Mouse (Mus musculus): Measurements from ENCODE around the gene Itprid1. TPM values are rescaled to one million over a fixed set of nuclear protein-coding genes. Genes with fewer than 3 reads are reported as not detected.

Gene Itprid1
- total RNA-seq, 2 experiments from 2014 or later, result 1.3 to 1.5 TPM

DNA sequence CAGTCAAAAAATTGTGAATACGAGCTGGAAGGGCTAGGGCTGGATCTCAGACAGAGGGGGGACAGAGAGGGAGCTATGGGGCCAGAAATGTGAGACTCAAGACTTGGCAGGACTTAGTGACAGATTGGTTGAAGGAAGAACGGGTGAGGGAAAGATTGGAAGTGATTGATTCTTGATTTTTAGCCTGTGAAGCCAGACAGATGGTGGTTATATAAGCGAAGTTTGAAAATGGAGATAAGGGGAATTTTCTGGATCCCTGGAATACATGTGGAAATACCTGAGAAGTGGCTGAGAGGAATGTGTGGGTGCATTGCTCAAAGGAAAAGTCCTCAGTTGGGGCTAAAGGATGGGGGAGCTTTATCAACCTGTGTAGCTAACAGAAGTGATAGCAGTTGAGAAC is 28.0 kb upstream of the Itprid1 start:
- TF ChIP-seq CTCF (IDR thresholded peaks at IDR 0.05), result no peak
- Histone ChIP-seq H3K4me3 (no peak overlapping the region), H3K27ac (peak overlapping the region; percentile 76)
- intact Hi-C loops (cut with DNase I), result loop anchor here (10.0 kb wide), 1 partner anchor 414 kb away; no protein-coding TSS in a partner anchor
- no peak for DNase-seq (ENCODE audit: extremely low spot score in 1 of 2, low spot score in 2 of 2)

DNA sequence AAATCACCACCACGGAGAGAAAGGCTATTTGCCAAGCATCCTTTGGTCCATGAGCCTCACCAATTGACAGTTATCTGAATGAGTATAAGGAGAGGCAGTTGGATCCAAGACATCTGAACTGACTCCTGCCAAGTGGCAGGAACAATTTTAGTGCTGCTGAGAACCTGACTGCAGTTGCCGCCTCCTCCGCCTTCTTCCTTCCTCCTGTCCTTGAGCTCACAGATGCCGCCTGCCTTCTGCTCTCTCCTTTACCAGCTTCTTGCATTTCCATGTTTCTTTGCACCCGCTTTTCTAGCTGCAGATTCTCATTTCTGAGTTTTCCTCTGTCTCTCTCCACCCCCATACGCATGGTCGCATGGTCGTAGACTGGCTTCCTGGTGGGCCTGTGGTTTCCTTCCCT is 25.5 kb upstream of the Itprid1 start:
- Histone ChIP-seq H3K4me3 (no peak overlapping the region), H3K27ac (peak overlapping the region; percentile 76)
- intact Hi-C loops (cut with DNase I), result loop anchor here (5.0 kb wide), 1 partner anchor 269 kb away; no protein-coding TSS in a partner anchor
- no peak; the same call in 1 of the 2 replicates for TF ChIP-seq CTCF (IDR thresholded peaks at IDR 0.05)
- peak; percentile 50 to 72 for DNase-seq (ENCODE audit: extremely low spot score in 1 of 2, low spot score in 2 of 2)

DNA sequence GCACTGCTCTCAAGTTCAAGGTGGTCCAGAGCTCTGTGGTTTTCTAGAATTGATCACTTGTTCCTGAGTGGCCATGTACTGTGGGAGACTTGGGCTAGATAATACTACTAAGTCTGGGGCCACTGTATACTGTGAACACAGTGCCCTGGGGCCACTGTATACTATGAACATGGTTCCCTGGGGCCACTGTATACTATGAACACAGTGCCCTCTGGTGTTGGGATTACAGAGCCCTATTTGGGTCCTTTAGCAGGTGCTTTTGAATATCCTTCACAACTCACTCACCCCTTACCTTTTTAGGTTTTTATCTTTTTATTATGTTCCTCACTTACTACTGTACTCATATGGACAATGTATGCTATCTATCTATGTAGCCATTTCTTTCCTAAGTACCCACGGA is 24.3 kb upstream of the Itprid1 start:
- DNase-seq (ENCODE audit: extremely low spot score in 1 of 2, low spot score in 2 of 2), result no peak
- H3K27ac ChIP-seq, result peak overlapping the region; percentile 73
- peak; percentile 44 for TF ChIP-seq CTCF (IDR thresholded peaks at IDR 0.05)
- intact Hi-C loops (cut with DNase I), result loop anchor here (5.0 kb wide), 1 partner anchor 270 kb away; no protein-coding TSS in a partner anchor
- no peak overlapping the region for H3K4me3 ChIP-seq

DNA sequence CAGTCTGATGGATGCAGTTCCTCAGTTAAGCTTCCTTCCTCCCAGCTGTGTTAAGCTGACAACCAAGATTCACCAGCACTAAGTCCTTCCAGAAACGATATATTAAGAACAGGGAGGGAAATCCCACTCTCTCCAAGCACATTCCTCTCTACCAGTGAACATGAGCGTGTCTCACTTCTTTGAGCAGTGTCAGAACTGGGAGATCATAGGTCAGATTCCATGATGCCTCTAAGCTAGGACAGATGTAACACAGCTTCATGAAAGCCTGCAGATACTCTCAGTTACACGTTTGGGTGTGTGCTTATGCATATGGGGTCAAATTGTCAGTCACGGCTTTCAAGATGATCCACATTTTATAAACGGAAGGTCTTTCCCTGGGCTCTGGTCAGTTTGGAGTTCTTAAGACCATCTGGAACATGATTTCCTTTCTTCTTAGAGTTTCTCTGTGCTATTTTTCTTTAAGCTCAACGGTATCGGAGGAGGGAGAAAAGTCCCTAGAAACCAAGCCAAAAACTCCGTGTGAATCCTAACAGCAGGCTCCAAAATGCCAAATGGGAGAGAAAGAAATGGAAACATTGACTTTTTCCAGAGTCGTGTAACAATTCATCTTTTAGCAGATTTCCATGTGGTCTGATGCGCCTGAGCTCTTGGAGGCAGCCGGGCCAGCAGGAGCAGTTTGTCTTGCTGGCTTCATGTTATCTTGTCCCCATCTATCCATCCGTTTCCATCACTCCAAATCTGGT is 22.3 kb upstream of the Itprid1 start:
- no peak for TF ChIP-seq CTCF (IDR thresholded peaks at IDR 0.05)
- Histone ChIP-seq H3K4me3 (no peak overlapping the region), H3K27ac (peak overlapping the region; percentile 87)
- intact Hi-C loops (cut with DNase I), result loop anchor here (2.0 to 5.0 kb wide), 2 partner anchors 134 to 272 kb away; partner anchors contain the start of gene Neurod6
- DNase-seq (ENCODE audit: extremely low spot score in 1 of 2, low spot score in 2 of 2), result no peak

DNA sequence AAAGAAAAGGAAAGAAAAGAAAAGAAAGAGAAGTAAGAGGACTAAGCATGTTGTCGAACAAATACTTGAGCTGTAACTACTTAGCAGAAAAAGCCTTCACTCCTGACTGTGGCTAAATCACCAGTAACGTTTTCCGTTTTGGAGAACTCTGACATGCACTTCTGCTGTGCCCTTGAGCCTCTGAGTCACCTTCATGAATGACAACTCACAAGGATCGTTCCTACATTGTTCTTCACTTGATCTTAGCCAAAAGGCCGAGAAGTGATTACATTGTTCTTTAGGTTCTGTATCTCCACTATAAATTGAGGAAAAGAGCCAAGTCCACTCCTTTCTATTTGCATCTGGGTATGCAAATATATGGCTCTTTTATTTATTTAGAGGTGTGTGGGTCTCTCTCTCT is 19.8 kb upstream of the Itprid1 start:
- H3K4me3 ChIP-seq, result no peak overlapping the region
- intact Hi-C loops (cut with DNase I), result no loop called here
- DNase-seq (ENCODE audit: extremely low spot score in 1 of 2, low spot score in 2 of 2), result no peak
- no peak for TF ChIP-seq CTCF (IDR thresholded peaks at IDR 0.05)
- H3K27ac ChIP-seq, result no peak overlapping the region

DNA sequence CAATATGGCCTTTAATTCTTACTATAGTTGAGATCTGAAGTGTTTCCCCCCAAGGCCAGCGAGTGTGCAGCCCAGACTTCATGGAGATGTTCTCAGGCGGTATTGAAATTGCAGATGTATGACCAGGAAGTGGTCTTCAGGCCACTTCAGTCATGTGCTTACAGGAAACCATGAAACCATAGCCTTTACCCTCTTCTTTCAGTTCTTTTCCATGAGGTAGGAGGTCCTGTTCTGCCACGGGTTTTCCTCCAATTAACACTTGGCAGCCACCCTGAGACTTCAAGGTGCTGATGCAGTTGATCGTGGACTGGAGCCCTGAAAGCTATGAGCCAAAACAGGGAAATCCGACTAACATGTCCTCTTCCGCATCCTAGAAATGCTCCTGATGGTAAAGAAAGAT is 7.0 kb upstream of the Itprid1 start:
- no peak overlapping the region for H3K4me3 ChIP-seq
- TF ChIP-seq CTCF (IDR thresholded peaks at IDR 0.05), result no peak
- intact Hi-C loops (cut with DNase I), result no loop called here
- no peak overlapping the region for H3K27ac ChIP-seq
- DNase-seq (ENCODE audit: extremely low spot score in 1 of 2, low spot score in 2 of 2), result no peak

DNA sequence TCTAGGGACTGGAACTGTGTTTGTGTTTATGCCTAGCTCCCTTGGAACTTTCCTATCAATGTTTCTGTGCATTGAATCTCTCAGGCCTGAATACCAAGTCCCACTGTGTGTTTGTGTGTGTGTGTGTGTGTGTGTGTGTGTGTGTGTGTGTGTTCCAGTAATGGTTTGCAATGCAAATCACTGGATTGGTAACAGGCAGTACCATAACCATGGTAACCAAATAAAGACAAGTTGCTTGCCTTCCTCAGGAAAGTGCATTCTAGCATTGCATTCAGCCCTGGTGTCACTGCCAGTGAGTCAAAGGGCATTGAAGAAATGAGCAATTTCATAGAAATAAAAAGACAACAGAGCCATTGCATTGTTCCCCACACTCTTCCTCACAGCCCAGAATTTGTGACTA is 15.9 kb downstream of the Itprid1 start:
- no peak for TF ChIP-seq CTCF (IDR thresholded peaks at IDR 0.05)
- intact Hi-C loops (cut with DNase I), result no loop called here
- Histone ChIP-seq H3K4me3 (no peak overlapping the region), H3K27ac (no peak overlapping the region)
- DNase-seq (ENCODE audit: extremely low spot score in 1 of 2, low spot score in 2 of 2), result no peak

DNA sequence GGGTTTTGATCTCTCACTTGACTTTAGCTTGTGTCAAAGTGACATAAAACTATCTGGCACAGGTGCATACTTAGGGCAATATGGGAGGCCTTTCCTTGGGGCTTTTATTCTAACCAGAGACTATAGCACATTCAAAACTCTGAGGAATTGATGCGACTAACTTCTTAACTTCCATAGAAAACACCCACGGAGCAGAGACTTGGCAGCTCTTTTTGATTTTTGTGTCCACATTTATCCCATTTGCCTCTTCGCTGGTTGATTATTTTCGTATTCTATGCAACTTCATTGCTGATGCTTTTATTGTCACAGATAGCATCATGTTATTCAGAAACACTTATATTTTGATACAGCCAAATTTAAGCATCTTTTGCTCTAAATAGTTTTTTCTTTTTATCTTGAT is 19.4 kb downstream of the Itprid1 start:
- Histone ChIP-seq H3K4me3 (no peak overlapping the region), H3K27ac (peak overlapping the region; percentile 11; the same call in 1 of the 2 replicates)
- DNase-seq (ENCODE audit: extremely low spot score in 1 of 2, low spot score in 2 of 2), result no peak
- no peak for TF ChIP-seq CTCF (IDR thresholded peaks at IDR 0.05)
- intact Hi-C loops (cut with DNase I), result no loop called here

DNA sequence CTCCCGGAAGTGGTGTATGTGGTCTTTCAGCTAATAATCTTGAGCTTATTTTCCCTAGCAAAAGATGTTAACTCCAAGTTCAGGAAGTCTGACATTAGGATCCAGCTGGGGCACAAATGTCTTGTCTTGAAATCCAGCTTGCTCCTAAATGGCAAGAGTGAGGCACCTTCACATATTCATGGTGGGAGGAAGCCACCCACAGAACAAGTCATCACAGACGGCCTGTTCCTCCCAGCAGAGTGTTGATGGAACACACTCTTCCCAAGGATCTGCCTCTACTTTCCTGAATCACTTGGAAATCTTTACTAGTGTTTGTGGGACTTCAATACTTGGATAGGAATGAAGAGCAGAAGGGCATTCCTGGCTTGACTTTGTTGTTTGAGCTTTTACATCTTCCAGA is 28.5 kb downstream of the Itprid1 start:
- DNase-seq (ENCODE audit: extremely low spot score in 1 of 2, low spot score in 2 of 2), result no peak
- Histone ChIP-seq H3K4me3 (no peak overlapping the region), H3K27ac (no peak overlapping the region)
- intact Hi-C loops (cut with DNase I), result no loop called here
- no peak for TF ChIP-seq CTCF (IDR thresholded peaks at IDR 0.05)

DNA sequence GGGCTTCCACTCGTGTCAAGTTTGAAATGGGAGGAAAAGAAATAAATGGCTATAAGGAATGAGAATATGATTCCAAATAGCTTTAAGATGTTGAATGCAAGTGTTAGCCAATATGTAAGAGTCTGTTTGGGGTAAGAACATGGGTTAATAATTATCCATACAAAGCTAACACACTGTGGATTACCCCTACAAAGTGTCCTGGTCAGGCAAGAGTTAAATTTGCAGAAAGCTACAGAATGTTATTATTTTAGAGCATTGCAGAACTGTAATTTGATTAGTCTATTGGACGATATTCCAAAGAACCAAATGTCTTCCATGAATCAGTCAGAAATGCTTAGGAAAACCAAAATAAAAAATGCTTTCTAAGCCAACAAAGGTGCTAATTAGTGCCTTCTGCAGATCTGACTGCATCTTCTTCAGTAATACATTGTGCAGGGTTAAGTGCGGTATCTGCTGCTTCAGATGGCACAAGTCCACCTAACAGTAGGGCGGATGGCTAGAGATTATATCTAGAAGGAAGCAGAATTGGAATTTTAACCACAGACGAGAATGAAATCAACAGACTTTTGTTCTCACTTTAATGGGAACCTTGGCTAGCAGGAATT is 42.8 kb downstream of the Itprid1 start:
- no peak overlapping the region; the same call in 1 of the 2 replicates for H3K27ac ChIP-seq
- no peak for DNase-seq (ENCODE audit: extremely low spot score in 1 of 2, low spot score in 2 of 2)

DNA sequence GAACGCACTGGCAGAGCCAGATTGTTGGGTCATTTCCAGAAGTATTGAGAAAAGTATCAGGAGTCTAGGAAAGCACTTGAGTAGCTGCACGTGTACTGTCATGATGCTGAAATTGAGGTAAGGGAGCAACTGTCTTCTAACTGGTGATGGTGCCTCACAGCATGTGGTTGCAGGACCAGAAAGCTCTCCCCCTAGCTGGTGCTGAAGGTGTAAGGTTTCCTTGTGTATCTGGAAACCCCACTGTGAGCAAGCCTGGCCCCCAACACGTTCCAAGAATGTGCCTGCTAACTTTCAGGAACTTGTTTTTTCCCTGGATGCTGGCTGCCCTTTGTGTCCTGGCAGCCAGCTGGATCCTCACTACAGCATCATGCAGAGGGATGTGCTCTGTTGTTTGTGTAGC is 44.2 kb downstream of the Itprid1 start:
- intact Hi-C loops (cut with DNase I), result no loop called here
- DNase-seq (ENCODE audit: extremely low spot score in 1 of 2, low spot score in 2 of 2), result no peak
- H3K4me3 ChIP-seq, result no peak overlapping the region
- no peak for TF ChIP-seq CTCF (IDR thresholded peaks at IDR 0.05)
- H3K27ac ChIP-seq, result no peak overlapping the region

More for the DNA sequence above, 42.8 kb downstream of the Itprid1 start:
- TF ChIP-seq CTCF (IDR thresholded peaks at IDR 0.05), result no peak
- H3K4me3 ChIP-seq, result no peak overlapping the region
- intact Hi-C loops (cut with DNase I), result no loop called here

DNA sequence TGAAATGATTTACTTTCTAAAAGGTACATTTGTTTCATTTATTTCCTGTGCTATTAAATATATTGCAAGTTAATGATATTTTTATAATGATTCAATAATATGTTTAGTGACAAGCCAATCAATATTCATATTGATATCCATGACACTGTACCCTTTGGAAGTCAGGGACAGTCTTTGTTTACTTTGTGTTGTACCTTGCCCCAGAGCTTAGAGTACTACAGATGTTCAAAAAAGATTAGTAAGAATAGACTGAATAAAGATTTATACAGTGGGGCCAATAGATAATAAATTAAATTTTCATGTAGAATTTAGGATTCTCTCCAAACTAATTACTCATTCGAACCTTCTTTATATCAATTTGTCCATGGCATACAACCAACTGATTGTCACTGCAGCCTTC is 50.9 kb downstream of the Itprid1 start:
- no peak for TF ChIP-seq CTCF (IDR thresholded peaks at IDR 0.05)
- DNase-seq (ENCODE audit: extremely low spot score in 1 of 2, low spot score in 2 of 2), result no peak

More for the DNA sequence above, 50.9 kb downstream of the Itprid1 start:
- intact Hi-C loops (cut with DNase I), result no loop called here
- no peak overlapping the region for H3K27ac ChIP-seq
- no peak overlapping the region for H3K4me3 ChIP-seq
